Mouse (Mus musculus) CD4-positive, CD25-positive, alpha-beta regulatory T cell, adult 2 months (primary cell): ENCODE results near the gene Dglucy.
A peak's percentile ranks its signal among the peaks of the same experiment; 100 is the strongest.

Experiments used
- DNase-seq: peaks from one replicate; pipeline ENCODE4 v3.0.0-alpha.2; 2012; ENCODE audit warnings: low read depth, low spot score

The Dglucy gene

DNA sequence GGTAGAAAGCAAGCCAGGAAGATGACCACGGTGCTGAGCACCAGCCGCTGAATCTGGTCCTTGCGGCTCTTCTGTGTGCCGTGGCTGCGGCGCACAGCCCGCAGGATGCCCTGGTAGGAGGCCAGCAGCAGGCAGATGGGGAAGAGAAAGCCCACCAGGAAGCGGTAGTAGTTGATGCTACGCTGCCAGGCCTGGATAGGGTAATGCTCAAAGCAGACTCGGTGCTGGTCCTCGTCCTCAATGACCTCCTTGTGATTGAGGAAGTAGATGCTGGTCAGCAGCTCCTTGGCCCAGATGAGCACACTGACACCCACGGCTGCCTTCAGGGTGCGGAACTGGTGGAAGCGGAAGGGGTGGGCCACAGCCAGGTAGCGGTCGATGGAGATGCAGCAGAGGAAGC, 99.7 kb downstream of the Dglucy start:
- no peak for DNase-seq

DNA sequence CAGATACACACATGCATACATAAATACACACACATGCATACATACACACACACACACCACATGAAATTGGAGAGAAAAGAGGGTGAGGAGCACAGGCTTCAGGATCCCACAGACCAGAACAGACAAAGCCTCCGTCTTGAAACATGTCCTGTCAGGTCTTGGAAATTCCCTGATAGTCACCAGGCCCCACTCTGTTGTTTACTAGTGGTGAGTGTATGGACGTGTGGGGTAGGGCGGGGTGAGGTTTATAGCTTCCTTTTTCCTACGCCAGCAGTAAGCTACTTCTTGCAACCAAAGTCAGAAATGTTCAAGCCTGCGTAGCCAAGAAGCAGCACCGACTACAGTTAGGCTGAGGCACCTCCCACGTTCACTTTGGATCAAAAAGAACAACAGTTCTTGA, 104.3 kb downstream of the Dglucy start:
- DNase-seq: peak; percentile 82

- DNase-seq: no peak
Observed at GRCm38 (mm10) chr12:100885585-100885984, 106.7 kb downstream of the Dglucy start.

DNA sequence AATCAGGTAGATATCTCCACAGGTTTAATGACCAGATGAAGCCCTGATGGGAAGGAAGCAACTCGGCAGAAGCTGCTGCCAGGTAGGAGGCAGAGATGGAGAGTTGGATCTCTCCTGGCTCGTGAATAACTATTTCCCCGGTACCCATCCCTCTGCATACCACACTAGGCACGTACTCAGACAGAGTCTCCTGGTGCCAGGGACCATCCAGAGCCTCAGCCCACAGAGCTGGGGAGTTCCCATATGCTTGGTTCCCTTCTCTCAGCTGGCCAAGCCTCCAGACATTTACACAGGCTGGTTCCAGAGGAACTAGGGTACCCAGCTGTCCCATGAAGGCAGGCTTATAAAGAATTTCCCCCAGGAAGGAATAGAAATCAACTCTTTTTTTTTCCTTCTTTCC, 108.0 kb downstream of the Dglucy start:
- no peak for DNase-seq

- DNase-seq: peak; percentile 74
Observed at GRCm38 (mm10) chr12:100887801-100888258, 109.0 kb downstream of the Dglucy start.

DNA sequence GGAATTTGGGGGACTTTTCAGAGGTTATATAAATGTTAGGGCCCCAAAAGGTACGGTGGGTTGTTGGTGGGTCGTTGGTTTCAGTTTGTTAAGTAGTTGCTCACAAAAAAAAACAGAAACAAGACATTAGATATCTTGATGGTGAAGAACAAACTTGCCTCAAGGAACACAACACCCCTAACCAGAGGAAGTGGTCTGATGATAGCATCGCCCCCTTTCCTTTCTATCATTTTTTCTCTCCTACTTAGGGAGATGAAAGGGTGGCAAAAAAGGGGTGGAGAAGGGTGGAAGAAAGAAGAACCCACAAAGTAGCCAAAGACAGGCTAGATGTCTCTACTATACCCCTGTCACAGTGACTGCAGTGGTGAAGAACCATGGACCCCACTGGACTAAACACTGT, 111.7 kb downstream of the Dglucy start:
- DNase-seq: peak; percentile 54

DNA sequence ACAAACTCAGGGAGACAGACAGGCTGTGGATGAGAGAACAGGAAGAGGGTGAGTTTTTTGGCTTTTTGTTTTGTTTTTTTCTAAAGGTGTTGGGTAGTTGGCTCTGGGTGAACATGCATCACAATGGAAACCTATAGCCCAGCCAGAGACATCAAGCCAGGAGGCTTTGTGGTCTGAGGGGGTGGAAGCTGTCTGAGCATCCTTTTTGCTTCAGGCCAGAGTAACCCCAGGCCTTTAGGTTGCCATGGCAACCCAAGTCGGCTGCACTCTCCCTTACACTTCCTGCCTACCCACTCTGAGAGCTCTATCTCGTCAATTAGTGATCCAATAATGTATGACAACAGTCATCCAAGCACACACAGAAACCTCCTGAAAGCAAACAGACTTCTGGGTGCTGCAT, 116.6 kb downstream of the Dglucy start:
- DNase-seq: peak; percentile 87

GRCm38 (mm10) chr12:100896661-100897060, 117.8 kb downstream of the Dglucy start:
- no peak for DNase-seq

DNA sequence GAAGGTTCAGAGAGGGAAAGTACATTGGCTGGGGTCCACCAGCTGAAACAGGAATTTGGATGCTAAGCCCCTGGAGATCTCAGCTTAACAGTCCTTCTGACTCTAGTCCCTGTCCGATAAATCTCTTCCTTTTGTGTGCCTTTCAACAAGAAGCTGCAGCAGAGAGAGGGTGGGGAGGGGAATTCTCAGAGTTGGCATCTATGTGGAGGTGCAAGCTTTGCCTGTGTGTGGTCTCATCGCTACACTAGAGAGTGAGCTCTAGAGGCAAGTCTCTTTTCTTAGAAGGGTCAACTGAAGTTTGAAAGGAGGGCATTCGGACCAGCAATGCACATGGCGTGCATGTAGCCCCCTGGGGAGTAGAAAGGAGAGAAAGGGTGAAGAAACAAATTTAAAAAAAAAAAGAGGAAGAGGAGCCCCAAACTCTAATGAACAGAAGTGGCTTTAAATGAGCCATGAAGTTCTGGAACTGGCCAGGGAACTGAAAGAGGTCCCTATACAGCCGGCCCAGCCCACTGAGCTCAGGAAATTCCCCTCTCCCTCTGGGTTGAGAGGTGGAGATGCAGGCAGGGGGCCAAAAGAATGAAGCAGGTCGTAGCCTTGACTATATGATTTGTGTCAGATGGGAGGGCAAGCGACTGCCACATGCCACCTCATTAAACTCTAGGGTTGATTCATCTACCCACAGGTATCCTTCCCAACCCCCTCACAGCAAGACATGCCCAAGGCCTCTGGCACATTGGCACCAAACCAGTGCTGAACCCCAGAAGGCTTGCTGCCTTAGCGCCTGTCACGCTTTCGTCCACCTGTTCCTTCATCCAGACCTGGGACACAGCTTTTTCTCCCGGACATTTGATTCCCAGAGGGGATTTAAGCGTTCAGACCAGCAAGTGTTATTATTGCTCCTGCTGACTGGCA, 119.1 kb downstream of the Dglucy start:
- DNase-seq: peak; percentile 55

GRCm38 (mm10) chr12:100899111-100899640, 120.3 kb downstream of the Dglucy start:
- peak; percentile 63 for DNase-seq

DNA sequence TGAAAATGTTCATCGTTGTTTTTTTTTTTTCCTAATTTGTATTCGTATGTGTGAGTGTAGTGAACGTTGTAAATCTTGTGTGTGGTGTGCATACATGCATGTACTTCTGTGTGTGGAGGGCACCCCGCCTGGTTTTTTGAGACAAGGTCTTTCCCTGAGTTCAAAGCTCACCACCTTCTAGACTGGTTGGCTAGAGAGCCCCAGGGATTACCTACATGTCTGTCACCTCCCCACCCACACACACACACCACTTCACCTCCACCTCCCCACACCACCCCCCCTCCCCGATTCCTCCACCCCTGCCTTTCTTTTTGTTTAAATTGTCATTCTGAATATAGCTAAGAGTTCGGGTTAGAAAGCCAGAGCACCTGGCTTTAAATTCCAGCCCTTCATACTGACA, 122.0 kb downstream of the Dglucy start:
- peak; percentile 67 for DNase-seq

GRCm38 (mm10) chr12:100901386-100901785, 122.5 kb downstream of the Dglucy start:
- DNase-seq: peak; percentile 70

DNA sequence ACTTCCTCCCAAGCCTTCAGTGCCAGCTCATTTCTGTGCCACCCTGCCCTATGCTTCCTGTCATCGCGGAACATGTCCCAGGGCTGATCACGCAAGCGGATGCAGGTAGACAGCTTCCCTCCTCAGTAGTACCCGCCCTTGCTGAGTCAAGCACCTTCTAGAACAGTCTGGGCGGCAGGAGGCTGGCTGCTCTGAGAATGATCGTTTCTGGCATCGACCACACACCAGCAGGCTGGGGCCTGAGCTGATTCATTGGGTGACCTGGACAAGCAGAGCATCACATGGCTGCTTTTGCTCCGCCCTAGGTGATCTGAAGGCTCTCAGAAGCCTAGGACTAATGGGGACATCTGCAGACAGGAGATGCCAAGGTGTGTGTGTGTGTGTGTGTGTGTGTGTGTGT, 124.9 kb downstream of the Dglucy start:
- peak; percentile 95 for DNase-seq

- peak; percentile 53 for DNase-seq
Observed at GRCm38 (mm10) chr12:100906861-100907260, 128.0 kb downstream of the Dglucy start.

DNA sequence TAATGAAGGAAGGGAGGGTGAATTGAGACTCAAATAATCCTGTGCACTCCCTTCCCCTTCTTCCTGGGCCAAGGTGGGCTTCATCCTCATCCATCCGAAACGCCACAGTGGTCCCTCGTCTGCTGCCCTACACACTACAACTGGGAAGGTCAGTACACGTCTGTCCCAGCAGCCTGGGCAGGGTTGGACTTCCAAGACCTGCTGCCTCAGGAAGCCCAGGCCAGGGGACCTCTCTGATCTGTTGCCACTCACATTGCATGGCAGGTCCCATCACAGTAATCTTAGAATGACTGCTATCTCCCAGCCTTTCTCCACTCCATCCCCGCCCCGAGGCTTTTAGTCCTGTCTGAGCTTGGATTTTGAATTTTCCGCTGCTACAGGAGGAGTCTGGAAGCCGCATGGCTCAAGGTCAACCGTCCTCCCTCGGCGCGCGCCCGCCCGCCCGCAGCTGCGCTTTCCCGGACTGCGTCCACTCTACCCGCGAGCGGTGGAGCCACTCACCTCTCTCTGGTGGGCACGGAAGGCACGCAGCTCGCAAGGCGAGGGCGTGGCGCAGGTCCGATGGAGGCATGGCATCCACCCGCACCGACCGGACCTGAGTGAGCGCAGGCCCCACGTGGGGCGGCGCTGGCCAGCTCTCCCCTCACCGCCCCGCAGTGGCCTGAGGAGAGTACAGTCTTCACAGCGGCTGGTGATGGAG, 128.9 kb downstream of the Dglucy start, which contains the start of gene Gpr68:
Gene Gpr68 (minus strand): TSS at position 601 of the 700 bp plus-strand sequence.
- peak; percentile 38 for DNase-seq

DNA sequence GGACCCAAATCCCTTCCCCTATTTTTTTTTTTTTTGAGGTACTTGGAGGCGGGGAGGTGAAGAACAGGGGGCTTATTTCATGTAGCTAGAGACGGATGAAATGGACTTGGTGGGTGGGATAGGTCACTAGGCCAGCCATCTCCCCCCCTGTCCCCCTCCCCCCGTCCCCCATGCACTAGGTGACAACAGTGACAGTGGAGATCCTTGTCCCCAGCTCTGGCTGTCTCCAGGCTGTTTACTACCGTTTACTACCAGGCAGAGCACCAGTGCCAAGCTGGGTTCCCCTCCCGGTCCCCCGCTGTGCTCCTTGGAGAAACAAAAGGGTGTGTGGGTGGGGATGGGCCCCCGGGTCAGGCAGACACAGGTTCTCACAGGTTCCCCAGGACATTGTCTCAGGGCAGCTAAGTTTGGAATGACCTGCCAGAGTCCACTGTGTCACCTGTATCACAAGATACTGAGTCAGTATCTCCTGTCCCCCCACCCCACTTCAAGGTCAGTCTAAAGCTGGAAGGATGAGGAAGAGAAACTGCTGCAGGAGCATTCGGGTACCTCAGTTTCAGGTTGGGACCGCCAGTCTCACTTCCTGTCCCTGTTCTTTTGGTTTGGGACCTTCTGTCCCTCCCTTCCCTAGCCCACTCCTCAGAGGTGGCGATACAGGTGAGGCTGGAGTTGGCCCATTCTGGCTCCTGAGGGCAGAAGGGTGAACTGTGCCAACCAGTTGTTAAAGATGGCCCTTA, 129.6 kb downstream of the Dglucy start:
- no peak for DNase-seq

DNA sequence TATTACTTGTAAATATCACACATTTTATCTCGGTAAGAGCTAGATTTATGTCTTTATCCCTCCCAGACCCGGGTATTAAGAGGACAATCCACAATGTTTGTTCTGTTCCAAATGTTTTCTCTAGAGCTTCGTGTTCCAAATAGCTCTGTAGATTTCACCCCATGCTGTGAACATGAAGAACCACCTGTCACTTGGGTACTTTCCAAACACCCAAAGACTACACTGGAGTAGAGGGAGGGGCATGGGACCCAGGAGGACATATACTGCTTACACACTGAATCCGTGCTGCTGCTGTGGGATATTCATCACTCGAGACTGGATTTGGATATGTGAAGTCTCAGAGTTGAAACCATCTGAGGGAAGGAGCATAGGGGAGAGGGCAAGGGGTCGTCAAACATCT, 130.9 kb downstream of the Dglucy start:
- DNase-seq: no peak

- DNase-seq: no peak
Observed at GRCm38 (mm10) chr12:100910731-100911130, 131.9 kb downstream of the Dglucy start.

DNA sequence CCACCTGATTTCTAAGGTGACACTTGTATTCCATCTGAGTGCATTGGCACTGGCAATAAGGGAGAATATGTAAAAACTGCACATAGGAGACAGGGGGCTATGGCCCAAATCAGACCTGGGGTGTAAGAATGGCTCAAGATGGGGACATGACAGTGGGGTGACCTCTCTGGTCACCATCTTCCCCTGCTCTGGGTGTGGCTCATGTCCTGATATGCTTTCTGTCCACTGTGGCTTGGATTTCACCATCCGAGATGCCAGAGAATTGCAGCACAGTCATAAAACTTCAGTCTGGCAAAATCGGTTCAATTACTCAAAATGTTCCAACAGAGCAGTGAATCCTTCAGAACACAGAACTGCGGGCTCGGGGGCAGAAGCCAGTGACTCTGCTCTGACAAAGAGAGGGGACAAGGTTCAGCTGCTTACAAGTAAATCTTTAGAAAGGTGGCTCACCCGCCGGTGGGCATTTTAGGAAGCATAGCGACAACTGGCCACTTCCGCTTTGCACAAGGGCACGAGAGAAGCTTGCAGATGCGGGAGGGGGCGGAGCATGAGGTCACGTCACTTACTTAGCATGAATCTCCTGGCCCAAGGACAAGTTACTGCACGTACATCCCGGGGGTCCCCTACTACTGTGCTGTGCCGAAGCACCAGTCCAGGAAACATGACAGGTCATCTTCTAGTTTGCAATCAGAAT, 145.9 kb downstream of the Dglucy start:
- no peak for DNase-seq

DNA sequence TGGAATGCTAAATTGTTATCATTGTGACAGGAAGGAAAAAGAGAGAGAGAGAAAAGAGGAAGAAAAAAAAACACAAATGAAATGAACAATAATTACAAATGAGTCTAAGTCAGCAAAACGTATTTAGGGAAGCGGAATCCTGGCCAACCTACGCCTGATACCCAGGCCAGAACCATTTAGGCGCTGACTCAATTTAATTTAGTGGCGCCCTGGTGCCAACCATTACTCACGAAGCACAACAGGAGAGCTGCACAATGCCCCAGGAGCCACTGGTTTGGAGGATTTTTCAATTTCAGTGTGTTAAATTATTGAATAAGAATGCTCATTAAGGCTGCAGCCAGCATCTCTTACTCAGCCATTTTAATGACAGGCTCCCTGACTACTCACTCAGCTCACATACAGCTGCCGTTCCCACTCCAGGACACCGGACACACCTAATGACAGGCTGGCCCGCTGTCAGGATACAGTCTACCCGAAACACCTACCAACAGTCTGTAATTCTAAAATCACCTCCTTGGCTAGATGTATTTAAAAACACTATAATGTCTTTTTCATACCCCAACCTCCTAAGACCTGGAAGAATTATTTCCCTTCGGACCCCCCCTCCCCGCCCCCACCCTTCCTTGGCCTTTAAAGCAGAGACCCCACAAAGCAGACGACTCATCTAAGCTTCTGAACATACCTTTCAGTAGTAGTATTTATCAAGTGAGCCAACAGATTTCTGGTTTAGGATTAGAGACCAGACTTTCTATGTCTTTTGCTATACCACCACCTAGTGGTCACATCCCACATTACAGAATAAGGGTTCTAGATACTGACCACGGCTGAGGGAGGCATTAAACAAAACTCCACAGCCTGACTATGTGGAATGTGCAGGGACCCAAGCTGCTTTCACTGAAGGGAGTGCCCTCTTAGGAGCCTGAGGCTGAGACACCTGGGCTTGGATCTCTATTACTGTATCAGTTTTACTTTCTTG, 147.1 kb downstream of the Dglucy start:
- DNase-seq: peak; percentile 84
